Mouse (Mus musculus): ENCODE measurements around the gene Pde4c.

DNA sequence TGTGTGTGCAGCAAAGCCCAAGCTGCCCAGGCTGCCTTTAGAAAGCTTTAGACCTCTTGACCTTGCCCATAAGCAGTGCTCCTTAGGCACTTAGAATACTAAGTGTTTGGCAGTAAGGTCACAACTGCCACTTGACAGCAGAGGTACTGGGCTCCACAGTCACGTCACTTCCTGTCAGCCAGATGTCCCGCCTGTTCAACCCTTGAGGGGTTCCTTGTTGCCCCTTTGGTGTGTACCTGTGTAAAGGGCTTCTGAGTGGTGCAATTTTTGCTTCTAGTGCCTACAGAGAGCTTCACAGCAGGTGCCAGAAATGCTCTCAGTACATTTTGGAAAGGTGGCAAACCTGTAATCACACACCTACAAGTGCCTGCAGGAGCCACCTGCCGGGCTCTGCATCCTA lies 14.7 kb downstream of the Pde4c start:
- no peak for TF ChIP-seq CTCF (IDR thresholded peaks at IDR 0.05; ENCODE audit: borderline replicate concordance, extremely low read depth, insufficient read depth, insufficient read length)
- TF ChIP-seq POLR2A (IDR thresholded peaks at IDR 0.05; ENCODE audit: borderline replicate concordance, extremely low read depth, insufficient read depth, insufficient read length, poor library complexity, severe bottlenecking): no peak

All from brain, embryonic 14.5 days (tissue).